10 mouse cellular contexts compared by ENCODE assay signal in the genomic region with DNA sequence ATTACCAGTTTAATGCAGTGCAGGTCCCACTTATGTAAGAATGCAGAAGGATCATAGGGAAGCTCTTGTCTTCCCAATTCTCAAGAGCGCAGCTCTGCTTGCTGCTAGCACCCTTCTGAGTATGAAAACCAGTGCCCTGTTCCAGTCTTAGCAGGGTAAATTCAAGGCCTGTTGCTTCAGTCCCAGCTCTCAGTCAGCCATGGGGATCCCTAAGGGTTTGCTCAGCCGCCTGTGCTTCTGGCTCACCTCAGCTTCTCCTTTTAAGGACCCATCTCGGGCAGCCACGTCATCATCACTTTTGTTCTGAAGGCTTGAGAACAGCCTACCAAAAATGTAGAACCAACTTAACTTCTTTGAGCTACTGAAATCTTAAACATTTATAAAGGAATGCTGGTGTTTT. TPM values are rescaled to one million over a fixed set of nuclear protein-coding genes. Genes with fewer than 3 reads are reported as not detected.
DNase-seq lines count a peak whose midpoint lies in the region; ATAC-seq and TF ChIP-seq lines count a peak whose summit lies in the region.
"Had no signal": no experiment of that assay in that cellular context is flagged by ENCODE, and none has a peak within 500 bp of the region (broad histone marks: within the 10 kb centered on the region; RNA-seq: fewer than 3 reads in every experiment).

No protein-coding gene starts in this region.

- no peak for TF ChIP-seq EP300 in lung, postnatal 0 days (IDR thresholded peaks at IDR 0.05)

- peaks cover 2% of the 10 kb centered on the region; the same call in 1 of the 2 replicates for H3K4me1 ChIP-seq in lung, postnatal 0 days (ENCODE audit: insufficient read depth, low read depth, low read length)
- peaks cover 12% of the 10 kb centered on the region for H3K4me1 ChIP-seq in hindbrain, embryonic 10.5 days (replicated peaks)
- peaks cover 26% of the 10 kb centered on the region for H3K4me1 ChIP-seq in midbrain, embryonic 16.5 days (ENCODE audit: control insufficient read depth, insufficient read depth, low read length)

- H3K9ac ChIP-seq in lung, postnatal 0 days (replicated peaks; ENCODE audit: low read depth) = no peak overlapping the region
- H3K9ac ChIP-seq in midbrain, embryonic 16.5 days (ENCODE audit: low read depth, low read length) = no peak overlapping the region
- H3K9ac ChIP-seq: kidney, embryonic 15.5 days; liver, embryonic 15.5 days had no signal

- peak overlapping the region; percentile 28; the same call in 1 of the 2 replicates for H3K27ac ChIP-seq in layer of hippocampus, adult 2 months
- H3K27ac ChIP-seq in lung, postnatal 0 days (ENCODE audit: low read length) = no peak overlapping the region
- H3K27ac ChIP-seq in hindbrain, embryonic 10.5 days = no peak overlapping the region
- H3K27ac ChIP-seq in midbrain, embryonic 16.5 days (ENCODE audit: low read length) = no peak overlapping the region
- H3K27ac ChIP-seq: kidney, embryonic 15.5 days; liver, embryonic 15.5 days had no signal

- no peak overlapping the region for H3K4me3 ChIP-seq in layer of hippocampus, adult 2 months
- no peak overlapping the region for H3K4me3 ChIP-seq in lung, postnatal 0 days (ENCODE audit: low read depth, low read length)
- no peak overlapping the region for H3K4me3 ChIP-seq in hindbrain, embryonic 10.5 days
- H3K4me3 ChIP-seq in midbrain, embryonic 16.5 days (ENCODE audit: low read depth, low read length) = no peak overlapping the region
- H3K4me3 ChIP-seq: kidney, embryonic 15.5 days; liver, embryonic 15.5 days had no signal

- H3K9me3 ChIP-seq in lung, postnatal 0 days (ENCODE audit: low read length) = no peaks in the 10 kb centered on the region
- H3K9me3 ChIP-seq in hindbrain, embryonic 10.5 days = no peaks in the 10 kb centered on the region
- H3K9me3 ChIP-seq in midbrain, embryonic 16.5 days (replicated peaks; ENCODE audit: control insufficient read depth, low read length, poor library complexity, severe bottlenecking) = no peaks in the 10 kb centered on the region
- H3K9me3 ChIP-seq: kidney, embryonic 15.5 days; liver, embryonic 15.5 days had no signal

- TF ChIP-seq CTCF in layer of hippocampus, adult 2 months (conservative IDR thresholded peaks at IDR 0.05) = no peak
- TF ChIP-seq CTCF in lung, postnatal 0 days (IDR thresholded peaks at IDR 0.05) = no peak

- no peak overlapping the region for H3K4me2 ChIP-seq in lung, postnatal 0 days (replicated peaks; ENCODE audit: low read depth, low read length)
- H3K4me2 ChIP-seq in midbrain, embryonic 16.5 days (ENCODE audit: low read length) = no peak overlapping the region
- H3K4me2 ChIP-seq: kidney, embryonic 15.5 days; liver, embryonic 15.5 days had no signal

- 61% methylated on average over 4 of the region's 4 CpGs for WGBS in lung, postnatal 0 days
- 95% methylated on average over 4 of the region's 4 CpGs for WGBS in hindbrain, embryonic 10.5 days
- 85% methylated on average over 4 of the region's 4 CpGs for WGBS in midbrain, embryonic 16.5 days

- ATAC-seq in lung, postnatal 0 days = peak; percentile 48
- no peak for ATAC-seq in midbrain, embryonic 16.5 days

- no peaks in the 10 kb centered on the region for H3K27me3 ChIP-seq in lung, postnatal 0 days (replicated peaks; ENCODE audit: insufficient read depth, low read length)
- no peaks in the 10 kb centered on the region for H3K27me3 ChIP-seq in hindbrain, embryonic 10.5 days (ENCODE audit: insufficient read depth, poor library complexity, severe bottlenecking)
- H3K27me3 ChIP-seq in midbrain, embryonic 16.5 days (ENCODE audit: control insufficient read depth, insufficient read depth, low read depth, low read length) = no peaks in the 10 kb centered on the region
- H3K27me3 ChIP-seq: kidney, embryonic 15.5 days; liver, embryonic 15.5 days had no signal

- no peak for DNase-seq in layer of hippocampus, adult 2 months (ENCODE audit: low spot score in 2 of 2)
- no peak for DNase-seq in layer of hippocampus, postnatal 36 days
- DNase-seq in heart, adult 9 months (ENCODE audit: low spot score in 2 of 2) = peak; percentile 31 to 39
- DNase-seq in lung, postnatal 0 days (ENCODE audit: low spot score) = peak; percentile 59
- DNase-seq in thymus, postnatal 0 days (ENCODE audit: low spot score) = peak; percentile 45
- no peak for DNase-seq in hindbrain, embryonic 10.5 days (ENCODE audit: low spot score)
- no peak for DNase-seq in right cerebral cortex, postnatal 4 days

- no peaks in the 10 kb centered on the region for H3K36me3 ChIP-seq in lung, postnatal 0 days (ENCODE audit: insufficient read depth, low read length)
- H3K36me3 ChIP-seq in hindbrain, embryonic 10.5 days = peaks cover 3% of the 10 kb centered on the region
- no peaks in the 10 kb centered on the region for H3K36me3 ChIP-seq in midbrain, embryonic 16.5 days (ENCODE audit: control insufficient read depth, insufficient read depth, low read length)
- H3K36me3 ChIP-seq: kidney, embryonic 15.5 days; liver, embryonic 15.5 days had no signal

RNA-seq across cellular contexts. Expression of a gene that starts 25.9 kb away (rescaled TPM):
- total RNA-seq in layer of hippocampus, adult 2 months (2021) = 100 to 1,000 TPM; 105 to 107 TPM
- total RNA-seq in layer of hippocampus, postnatal 36 days (2021) = 100 to 1,000 TPM; 110 to 118 TPM
- 24.5 and 31.6 TPM in 2 replicates for polyA plus RNA-seq in lung, postnatal 0 days (2015; fragmentation: Nextera tagmentation; extraction: Ambion mirVana)
- 173 and 227 TPM in 2 replicates for polyA plus RNA-seq in thymus, postnatal 0 days (2015; fragmentation: Nextera tagmentation; extraction: Ambion mirVana)
- polyA plus RNA-seq in hindbrain, embryonic 10.5 days (2016; fragmentation: Nextera tagmentation; extraction: Ambion mirVana) = 29.9 and 52.5 TPM in 2 replicates
- 73.2 and 73.4 TPM in 2 replicates for polyA plus RNA-seq in midbrain, embryonic 16.5 days (2015; fragmentation: Nextera tagmentation; extraction: Ambion mirVana)

RNA-seq across cellular contexts. Expression of a gene that starts 39.9 kb away (rescaled TPM):
- 10 to 100 TPM; 24.1 to 24.2 TPM for total RNA-seq in layer of hippocampus, adult 2 months (2021)
- total RNA-seq in layer of hippocampus, postnatal 36 days (2021) = 10 to 100 TPM; 23.2 to 24.9 TPM
- polyA plus RNA-seq in lung, postnatal 0 days (2015; fragmentation: Nextera tagmentation; extraction: Ambion mirVana) = 2.3 and 2.9 TPM in 2 replicates
- 3.0 and 3.9 TPM in 2 replicates for polyA plus RNA-seq in thymus, postnatal 0 days (2015; fragmentation: Nextera tagmentation; extraction: Ambion mirVana)
- polyA plus RNA-seq in hindbrain, embryonic 10.5 days (2016; fragmentation: Nextera tagmentation; extraction: Ambion mirVana) = 3.8 and 4.8 TPM in 2 replicates
- polyA plus RNA-seq in midbrain, embryonic 16.5 days (2015; fragmentation: Nextera tagmentation; extraction: Ambion mirVana) = 8.0 and 9.1 TPM in 2 replicates

Comparison
In these comparisons a context has a peak if more than half of its experiments do, and no peak if none do; other contexts are left out.
1. DNase-seq: peak in heart, adult 9 months (2 of 2), lung, postnatal 0 days (single experiment) and thymus, postnatal 0 days (single experiment); none in layer of hippocampus, adult 2 months (0 of 2), layer of hippocampus, postnatal 36 days (0 of 2), hindbrain, embryonic 10.5 days (single experiment) and right cerebral cortex, postnatal 4 days (single experiment).